Mouse (Mus musculus): Measurements from ENCODE around the gene Lman1l.

The Lman1l gene

DNA sequence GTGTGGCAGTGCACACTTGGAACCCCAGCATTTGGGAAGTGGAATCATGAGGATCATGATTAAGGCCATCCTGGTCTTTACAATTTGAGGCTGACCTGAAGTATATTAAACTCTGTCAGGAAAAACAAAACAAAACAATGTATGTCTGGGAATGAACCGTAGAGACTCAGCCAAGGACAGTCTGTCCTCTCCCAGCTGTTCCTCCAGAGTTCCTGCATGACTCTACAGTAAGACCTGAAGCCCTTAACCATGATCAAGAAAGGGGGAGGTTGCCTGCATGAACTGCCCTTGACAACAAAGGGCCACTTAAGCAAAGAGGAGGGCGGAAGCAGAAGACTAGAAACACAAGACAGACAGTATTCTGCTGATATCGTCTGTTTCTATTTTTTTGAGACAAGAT is 45.0 kb downstream of the Lman1l start:
- no peak for DNase-seq

DNA sequence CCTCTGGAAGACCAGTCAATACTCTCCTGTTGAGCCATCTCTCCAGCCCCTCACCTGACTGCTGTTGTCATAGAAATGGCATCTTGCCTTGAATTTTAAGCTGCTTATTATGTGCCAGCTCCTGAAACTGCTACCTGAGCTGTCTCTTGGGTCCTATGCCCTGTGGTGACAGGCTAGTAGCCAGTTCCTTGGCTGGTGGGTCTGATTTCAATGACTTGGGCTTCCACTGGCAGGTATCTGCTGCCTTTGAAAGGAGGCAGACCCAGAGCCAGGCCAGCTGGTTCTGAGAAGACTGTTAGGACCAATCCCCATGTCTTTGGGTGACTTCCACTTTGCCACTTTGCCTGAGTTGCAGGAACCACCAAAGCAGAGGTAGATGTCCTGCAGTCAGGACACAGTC is 46.2 kb downstream of the Lman1l start:
- no peak for DNase-seq

DNA sequence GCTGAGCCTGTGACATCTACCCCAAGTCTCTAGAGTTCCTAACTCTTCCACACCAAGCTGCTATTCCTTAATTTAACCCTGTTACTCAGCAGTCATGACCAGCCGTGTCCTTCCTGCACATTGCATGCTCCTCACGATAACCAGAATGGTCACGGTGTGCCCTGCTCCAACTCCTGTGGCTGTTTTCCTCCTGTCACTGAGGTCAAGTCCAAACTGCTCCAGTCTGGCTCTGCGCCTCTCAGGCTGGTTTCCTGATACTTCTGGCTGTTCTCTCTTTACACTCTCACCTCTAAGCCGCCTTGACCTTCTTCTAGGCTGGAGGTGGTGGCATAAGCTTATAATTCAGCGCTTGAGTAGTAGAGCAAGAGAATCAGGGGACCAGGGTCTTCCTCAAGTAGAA is 52.1 kb downstream of the Lman1l start:
- no peak for DNase-seq

DNA sequence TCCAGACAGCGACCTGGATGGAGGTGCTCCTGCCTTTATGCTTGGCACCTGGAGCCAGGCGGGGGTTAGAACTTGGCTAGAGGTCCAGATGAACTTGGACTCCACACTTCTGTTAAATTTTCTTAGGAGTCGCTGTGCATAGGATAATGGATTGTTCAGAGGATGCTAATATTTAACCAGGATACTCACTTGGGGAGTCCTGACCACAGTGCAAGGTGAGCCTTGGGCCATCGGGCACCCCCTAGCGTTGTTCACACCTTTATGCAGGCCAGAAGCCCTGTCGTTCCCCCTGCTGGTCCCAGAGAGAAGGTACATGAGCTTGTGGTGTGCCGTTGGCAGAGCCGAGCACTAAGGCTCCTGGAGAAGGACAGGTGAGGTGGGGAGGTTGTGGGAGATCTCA is 53.7 kb downstream of the Lman1l start:
- peak in 1 of 2 experiments; percentile 10 for DNase-seq

DNA sequence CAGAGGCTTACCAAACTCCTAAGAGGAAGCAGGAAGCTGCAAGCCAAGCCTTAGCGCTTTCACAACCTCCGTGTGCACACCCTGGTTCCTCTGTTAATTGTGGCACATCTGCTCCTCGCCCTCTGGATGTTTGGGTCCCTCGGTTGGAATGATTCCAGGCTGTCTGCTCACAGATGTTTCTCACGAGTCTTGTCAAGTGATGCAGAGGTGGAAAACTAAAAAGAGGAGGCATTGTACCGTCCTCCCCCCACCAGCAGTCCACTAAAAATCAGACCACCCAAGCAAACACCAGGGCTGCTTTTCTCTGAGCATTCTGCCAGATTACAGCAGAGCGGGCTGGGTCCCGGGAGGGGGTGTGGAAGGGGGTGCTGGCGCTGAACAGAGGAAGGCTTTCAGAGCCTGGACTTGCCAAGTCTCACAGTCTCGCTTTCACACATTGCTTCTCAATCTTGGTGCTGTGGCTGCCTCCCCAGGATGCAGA is 54.8 kb downstream of the Lman1l start:
- peak in 1 of 2 experiments; percentile 7 for DNase-seq

DNA sequence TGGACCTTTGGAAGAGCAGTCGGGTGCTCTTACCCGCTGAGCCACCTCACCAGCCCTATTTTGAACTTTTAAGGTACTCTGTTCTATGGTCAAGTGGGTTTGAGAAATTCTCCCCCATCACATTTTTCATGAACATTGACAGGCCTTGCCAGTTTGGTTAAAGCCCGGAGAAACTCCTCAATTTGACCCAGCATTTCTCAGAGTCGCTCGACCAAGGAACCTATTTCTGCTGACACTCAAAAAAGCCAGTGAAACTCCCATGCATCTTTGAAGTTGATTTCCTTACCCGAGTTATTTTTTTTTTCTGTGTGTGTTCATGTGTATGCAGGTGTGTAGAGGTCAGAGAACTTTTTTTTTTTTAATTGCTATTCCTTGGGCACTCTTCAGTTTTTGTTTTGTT is 56.0 kb downstream of the Lman1l start:
- no peak for DNase-seq

DNA sequence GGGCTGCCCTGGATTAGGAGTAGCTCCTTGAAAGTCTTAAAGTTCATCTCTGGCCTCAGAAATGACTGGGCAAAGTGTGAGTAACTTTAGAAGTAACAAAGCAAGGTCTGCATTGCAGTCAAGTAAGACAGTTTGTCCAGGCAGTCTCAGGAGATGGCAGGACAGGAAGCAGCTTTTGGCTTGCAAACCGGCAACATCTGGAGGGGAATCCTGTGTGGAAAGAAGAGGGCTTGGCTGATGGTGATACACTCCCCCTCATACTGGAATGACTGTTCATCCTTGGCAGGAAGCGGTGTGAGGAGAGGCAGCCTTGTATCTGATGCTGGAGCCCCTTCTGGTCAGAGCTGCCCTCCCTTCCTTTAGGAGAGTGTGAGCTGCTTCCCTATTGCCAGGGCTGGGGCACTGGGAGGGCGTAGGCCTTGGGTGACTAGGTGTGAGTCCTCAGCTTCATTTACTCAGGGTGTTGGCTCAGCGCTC is 57.6 kb downstream of the Lman1l start:
- DNase-seq = no peak

DNA sequence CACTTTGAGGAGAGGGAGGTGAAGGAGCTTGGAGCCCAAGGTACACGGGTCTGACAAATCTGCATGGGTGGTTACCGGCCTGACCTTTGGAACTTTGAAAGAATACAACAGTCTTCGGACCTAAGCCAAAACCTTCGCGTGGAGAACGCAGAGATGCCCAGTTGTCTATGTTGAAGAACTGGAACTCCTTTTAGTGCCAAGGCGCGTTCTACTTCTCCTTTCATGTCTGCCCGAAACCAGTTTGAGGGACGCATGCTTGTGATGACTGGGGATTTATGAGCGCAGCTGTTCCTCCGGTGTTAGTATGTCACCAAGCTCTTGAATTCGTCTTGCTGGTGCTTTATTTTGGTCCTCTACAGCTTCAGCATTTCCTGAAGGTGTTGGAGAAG is 58.9 kb downstream of the Lman1l start:
- peak; percentile 65 to 72 for DNase-seq

DNA sequence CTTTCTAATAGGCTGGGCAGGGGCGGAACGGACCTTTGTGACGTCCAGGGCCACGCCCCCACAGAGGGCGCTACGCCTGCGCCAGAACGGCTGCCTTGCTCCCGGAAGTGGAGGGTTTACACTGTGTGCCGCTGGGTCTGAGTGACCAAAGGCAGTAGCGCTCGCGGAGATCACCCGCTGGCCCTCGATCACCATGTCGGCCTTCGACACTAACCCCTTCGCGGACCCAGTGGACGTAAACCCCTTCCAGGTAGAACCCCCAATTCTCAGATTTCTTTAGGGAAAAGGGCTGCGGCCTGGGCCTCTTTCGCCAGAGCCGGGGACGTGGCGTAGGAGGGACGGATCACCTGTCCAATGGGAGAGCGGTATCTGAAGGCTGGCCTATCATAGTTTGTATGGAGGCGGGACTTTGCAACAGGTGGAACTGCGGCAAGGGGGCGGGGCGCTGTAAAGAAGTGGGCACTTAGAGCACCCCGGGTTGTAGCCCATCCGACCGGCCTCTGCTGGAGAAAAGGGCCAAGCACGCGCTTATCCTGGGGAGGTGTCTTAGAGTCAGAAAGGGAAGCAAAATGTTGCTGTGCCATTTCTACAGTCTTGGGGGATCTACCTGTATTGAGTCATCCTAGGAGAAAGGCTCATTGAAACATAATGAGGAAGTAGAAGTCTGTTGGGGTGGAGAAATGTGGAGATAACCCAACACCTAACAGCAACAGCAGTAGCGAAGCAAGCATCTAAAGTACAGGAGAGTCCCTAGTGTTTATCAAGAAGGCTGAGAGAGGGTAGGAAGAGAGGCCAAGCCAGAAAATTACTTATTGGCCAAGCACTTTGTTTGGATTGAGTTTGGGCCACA is 59.5 kb downstream of the Lman1l start, which contains the start of gene Scamp2:
TSS of gene Scamp2 (plus strand) at position 83 of the 850 bp plus-strand sequence.
- DNase-seq = peak; percentile 96 to 97

DNA sequence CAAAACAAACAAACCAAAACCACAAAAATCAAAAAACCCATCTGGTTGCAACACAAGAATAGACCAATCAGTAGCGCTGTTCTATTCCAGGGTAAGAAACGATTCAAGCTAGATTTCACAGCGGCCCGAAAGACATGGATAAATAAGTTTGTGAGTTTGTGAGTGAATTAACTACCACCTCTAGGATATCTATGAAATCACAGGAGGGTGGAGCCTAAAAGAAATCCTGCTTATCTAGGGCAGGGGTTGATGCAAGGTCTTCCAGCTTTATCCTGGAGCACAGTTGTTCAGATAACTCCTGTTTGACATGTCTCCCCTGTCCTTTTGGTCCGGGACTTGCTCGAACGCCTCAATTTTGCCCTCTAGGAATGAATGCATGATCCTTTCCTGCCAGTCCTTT is 60.3 kb downstream of the Lman1l start:
- no peak for DNase-seq

DNA sequence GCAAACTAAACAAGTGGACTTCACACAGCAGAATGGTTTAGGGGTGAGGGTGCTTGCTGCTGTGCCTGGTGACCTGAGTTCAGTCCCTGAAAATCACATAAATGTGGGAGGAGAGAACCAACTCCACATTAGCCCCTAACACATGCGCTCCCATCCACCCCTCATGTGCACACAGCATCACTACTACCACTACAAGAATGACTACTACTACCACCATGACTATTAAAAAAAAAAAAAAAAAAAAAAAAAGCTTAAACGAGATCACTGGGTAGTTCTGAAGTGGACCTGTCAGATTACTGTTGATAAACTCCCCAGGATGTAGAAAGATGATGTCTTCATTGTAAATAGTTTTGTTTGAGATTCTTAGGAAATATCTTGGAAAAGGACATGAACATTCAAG is 61.0 kb downstream of the Lman1l start:
- no peak for DNase-seq

DNA sequence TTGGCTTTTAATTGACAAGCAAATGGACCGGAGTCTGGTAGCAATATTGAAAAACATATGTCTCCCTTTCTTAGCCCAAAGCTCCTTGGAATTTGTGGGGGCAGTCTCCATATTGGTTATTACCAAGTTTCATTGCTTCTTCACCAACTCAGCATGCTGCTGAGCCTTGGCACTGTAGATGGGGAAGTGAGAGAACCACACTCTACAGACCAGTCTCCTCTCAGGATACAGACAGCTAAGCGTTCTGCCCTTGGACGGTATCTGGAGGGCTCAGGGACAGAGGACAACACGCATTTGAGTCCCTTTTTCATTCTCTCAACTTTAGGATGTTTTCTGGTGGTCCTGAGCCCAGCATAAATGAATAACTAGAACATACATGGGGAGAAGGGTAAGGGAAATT is 61.9 kb downstream of the Lman1l start:
- peak in 1 of 2 experiments; percentile 14 for DNase-seq

DNA sequence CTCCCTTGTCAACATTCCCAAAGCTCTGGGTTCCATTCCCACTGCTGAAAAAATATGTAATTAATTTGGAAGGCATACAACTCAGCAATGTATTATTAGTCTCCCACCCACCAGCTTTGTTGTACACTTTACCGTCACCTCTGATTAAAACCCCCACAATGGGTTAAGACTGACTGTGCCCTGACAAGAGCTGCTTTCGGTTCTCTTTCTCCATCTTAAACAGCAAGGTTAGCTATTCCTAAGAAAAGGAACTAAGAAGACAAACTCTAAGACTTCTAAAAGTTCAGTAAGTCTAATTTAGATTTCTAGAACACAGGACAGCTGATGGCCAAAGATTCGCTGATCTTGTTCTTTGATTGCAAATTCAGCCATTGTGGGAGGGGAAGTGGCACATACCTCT is 63.4 kb downstream of the Lman1l start:
- no peak for DNase-seq

Data from B cell, adult 2 months (primary cell).